8 mouse cellular contexts compared by ENCODE assay signal in genomic region chr4:151988014-151988341, GRCm38 (mm10). TPM values are rescaled to one million over a fixed set of nuclear protein-coding genes. Genes with fewer than 3 reads are reported as not detected.
DNase-seq lines count a peak whose midpoint lies in the region; ATAC-seq and TF ChIP-seq lines count a peak whose summit lies in the region.

No protein-coding gene starts in this region.

- no peak for DNase-seq in spleen, adult 2 months (ENCODE audit: low read depth in 1 of 2, low spot score in 2 of 2)
- DNase-seq in spleen, postnatal 4 days (ENCODE audit: low spot score in 2 of 2) = no peak
- DNase-seq in limb, embryonic 14.5 days (ENCODE audit: low spot score) = no peak
- DNase-seq in testis, postnatal 10 days (ENCODE audit: low spot score) = peak; percentile 42
- DNase-seq in layer of hippocampus, postnatal 10 days (ENCODE audit: low spot score in 2 of 2) = no peak
- DNase-seq in thymus, postnatal 4 days = no peak

- peak overlapping the region; percentile 90 for H3K9ac ChIP-seq in limb, embryonic 14.5 days (ENCODE audit: low read depth, low read length, severe bottlenecking)

- H3K27ac ChIP-seq in spleen, adult 2 months (ENCODE audit: insufficient read depth, low read length) = 0 out of 2 replicates have a peak overlapping the region, but pooled peaks have one; percentile 72
- peak overlapping the region; percentile 90 for H3K27ac ChIP-seq in limb, embryonic 14.5 days (replicated peaks; ENCODE audit: low read depth, low read length)

- peaks cover 10% of the 10 kb centered on the region for H3K27me3 ChIP-seq in erythroblast, embryonic 14.5 days (ENCODE audit: control insufficient read depth)
- H3K27me3 ChIP-seq in spleen, adult 2 months (ENCODE audit: control insufficient read depth, insufficient read depth, low read length) = no peaks in the 10 kb centered on the region
- H3K27me3 ChIP-seq in limb, embryonic 14.5 days (ENCODE audit: control insufficient read depth, insufficient read depth, low read length) = no peaks in the 10 kb centered on the region

- H3K4me2 ChIP-seq in limb, embryonic 14.5 days (replicated peaks; ENCODE audit: low read depth, low read length, severe bottlenecking) = peak overlapping the region; percentile 84

- TF ChIP-seq POLR2A in spleen, adult 2 months (IDR thresholded peaks at IDR 0.05; ENCODE audit: low read depth, low read length) = no peak
- TF ChIP-seq POLR2A in limb, embryonic 14.5 days (IDR thresholded peaks at IDR 0.05; ENCODE audit: borderline replicate concordance, extremely low read depth, insufficient read depth, insufficient read length) = no peak

- H3K36me3 ChIP-seq in erythroblast, embryonic 14.5 days (ENCODE audit: control insufficient read depth) = peaks cover 55% of the 10 kb centered on the region
- H3K36me3 ChIP-seq in spleen, adult 2 months (ENCODE audit: control insufficient read depth, insufficient read depth, low read length) = peaks cover 12% of the 10 kb centered on the region
- H3K36me3 ChIP-seq in limb, embryonic 14.5 days (ENCODE audit: control insufficient read depth, insufficient read depth, low read length) = peaks cover 51% of the 10 kb centered on the region

- no peaks in the 10 kb centered on the region for H3K9me3 ChIP-seq in erythroblast, embryonic 14.5 days (ENCODE audit: control insufficient read depth, low read length)
- no peaks in the 10 kb centered on the region for H3K9me3 ChIP-seq in limb, embryonic 14.5 days (ENCODE audit: control insufficient read depth, low read length)

- ATAC-seq in erythroblast, adult 5-6 weeks (replicated peaks; ENCODE audit: low FRiP score, poor library complexity, severe bottlenecking) = no peak
- no peak for ATAC-seq in limb, embryonic 14.5 days (ENCODE audit: low FRiP score, low read depth)

- no peak for TF ChIP-seq CTCF in spleen, adult 2 months (IDR thresholded peaks at IDR 0.05; ENCODE audit: extremely low read depth, insufficient read depth, insufficient read length, insufficient replicate concordance)

- H3K4me1 ChIP-seq in erythroblast, embryonic 14.5 days (ENCODE audit: control insufficient read depth) = peaks cover 44% of the 10 kb centered on the region
- peaks cover 8% of the 10 kb centered on the region; the same call in 1 of the 2 replicates for H3K4me1 ChIP-seq in spleen, adult 2 months (ENCODE audit: control insufficient read depth, insufficient read depth, insufficient read length)
- H3K4me1 ChIP-seq in limb, embryonic 14.5 days (ENCODE audit: control insufficient read depth, insufficient read depth, low read length) = peaks cover 7% of the 10 kb centered on the region; the same call in 1 of the 2 replicates

- H3K4me3 ChIP-seq in erythroblast, embryonic 14.5 days (replicated peaks) = peak overlapping the region; percentile 88
- H3K4me3 ChIP-seq in spleen, adult 2 months (ENCODE audit: extremely low read depth, insufficient read depth, insufficient read length) = peak overlapping the region; percentile 97; the same call in 1 of the 2 replicates
- peak overlapping the region; percentile 92 for H3K4me3 ChIP-seq in limb, embryonic 14.5 days (replicated peaks; ENCODE audit: low read length)

- WGBS in spleen, adult 2 months = 22% methylated on average over 10 of the region's 10 CpGs
- 23% methylated on average over 10 of the region's 10 CpGs for WGBS in limb, embryonic 14.5 days

RNA-seq across cellular contexts. Expression of gene Thap3, which starts 0.8 kb away (rescaled TPM):
- polyA plus RNA-seq in erythroblast, embryonic 14.5 days (2012) = 1.8 and 2.4 TPM in 2 replicates
- 0.58 and 2.1 TPM in 2 replicates for total RNA-seq in erythroblast, adult 5-6 weeks (2015; ENCODE audit: low replicate concordance)
- 0.84 TPM in 1 of 2 replicates, not detected in the other for total RNA-seq in erythroblast, adult 5-6 weeks (2017; ENCODE audit: low replicate concordance)
- 46.2 and 53.0 TPM in 2 replicates for polyA plus RNA-seq in spleen, adult 2 months (2012; rRNA removed)
- polyA plus RNA-seq in limb, embryonic 14.5 days (2012; rRNA removed) = 60.6 and 61.6 TPM in 2 replicates
- polyA plus RNA-seq in limb, embryonic 14.5 days (2014; fragmentation: Nextera tagmentation; extraction: Ambion mirVana) = 36.1 and 37.5 TPM in 2 replicates
- 10 to 100 TPM; 22.8 to 34.2 TPM for total RNA-seq in layer of hippocampus, postnatal 10 days (2021)

RNA-seq across cellular contexts. Expression of gene Phf13, which starts 8.1 kb away (rescaled TPM):
- polyA plus RNA-seq in erythroblast, embryonic 14.5 days (2012) = 0.99 and 1.0 TPM in 2 replicates
- 0.42 and 1.9 TPM in 2 replicates for total RNA-seq in erythroblast, adult 5-6 weeks (2015; ENCODE audit: low replicate concordance)
- 0.85 and 0.98 TPM in 2 replicates for total RNA-seq in erythroblast, adult 5-6 weeks (2017; ENCODE audit: low replicate concordance)
- 3.8 and 4.2 TPM in 2 replicates for polyA plus RNA-seq in spleen, adult 2 months (2012; rRNA removed)
- 35.1 and 40.5 TPM in 2 replicates for polyA plus RNA-seq in limb, embryonic 14.5 days (2012; rRNA removed)
- polyA plus RNA-seq in limb, embryonic 14.5 days (2014; fragmentation: Nextera tagmentation; extraction: Ambion mirVana) = 33.7 and 37.1 TPM in 2 replicates
- 10 to 100 TPM; 15.2 to 16.6 TPM for total RNA-seq in layer of hippocampus, postnatal 10 days (2021)

RNA-seq across cellular contexts. Expression of gene Klhl21, which starts 20.6 kb away (rescaled TPM):
- polyA plus RNA-seq in erythroblast, embryonic 14.5 days (2012) = 0.97 and 1.1 TPM in 2 replicates
- 0.77 and 2.3 TPM in 2 replicates for total RNA-seq in erythroblast, adult 5-6 weeks (2015; ENCODE audit: low replicate concordance)
- total RNA-seq in erythroblast, adult 5-6 weeks (2017; ENCODE audit: low replicate concordance) = 2.7 and 4.2 TPM in 2 replicates
- 20.1 and 28.4 TPM in 2 replicates for polyA plus RNA-seq in spleen, adult 2 months (2012; rRNA removed)
- 18.8 and 25.7 TPM in 2 replicates for polyA plus RNA-seq in limb, embryonic 14.5 days (2012; rRNA removed)
- 11.0 and 11.1 TPM in 2 replicates for polyA plus RNA-seq in limb, embryonic 14.5 days (2014; fragmentation: Nextera tagmentation; extraction: Ambion mirVana)
- total RNA-seq in layer of hippocampus, postnatal 10 days (2021) = 10 to 100 TPM; 14.6 to 15.1 TPM

RNA-seq across cellular contexts. Expression of gene Zbtb48, which starts 39.5 kb away (rescaled TPM):
- polyA plus RNA-seq in erythroblast, embryonic 14.5 days (2012) = 0.82 and 0.86 TPM in 2 replicates
- total RNA-seq in erythroblast, adult 5-6 weeks (2015; ENCODE audit: low replicate concordance) = 2.7 and 2.9 TPM in 2 replicates
- 2.9 and 4.2 TPM in 2 replicates for total RNA-seq in erythroblast, adult 5-6 weeks (2017; ENCODE audit: low replicate concordance)
- polyA plus RNA-seq in spleen, adult 2 months (2012; rRNA removed) = 18.9 and 21.3 TPM in 2 replicates
- 31.2 and 41.5 TPM in 2 replicates for polyA plus RNA-seq in limb, embryonic 14.5 days (2012; rRNA removed)
- 25.4 and 27.4 TPM in 2 replicates for polyA plus RNA-seq in limb, embryonic 14.5 days (2014; fragmentation: Nextera tagmentation; extraction: Ambion mirVana)
- 10 to 100 TPM; 11.9 to 14.8 TPM for total RNA-seq in layer of hippocampus, postnatal 10 days (2021)

RNA-seq across cellular contexts. Expression of gene Tas1r1, which starts 50.4 kb away (rescaled TPM):
- polyA plus RNA-seq in erythroblast, embryonic 14.5 days (2012) = not detected in 2 replicates
- total RNA-seq in erythroblast, adult 5-6 weeks (2015; ENCODE audit: low replicate concordance) = 1.9 TPM in 1 of 2 replicates, not detected in the other
- total RNA-seq in erythroblast, adult 5-6 weeks (2017; ENCODE audit: low replicate concordance) = not detected in 2 replicates
- 0.14 and 0.15 TPM in 2 replicates for polyA plus RNA-seq in spleen, adult 2 months (2012; rRNA removed)
- 1.0 and 1.7 TPM in 2 replicates for polyA plus RNA-seq in limb, embryonic 14.5 days (2012; rRNA removed)
- 0.93 and 1.3 TPM in 2 replicates for polyA plus RNA-seq in limb, embryonic 14.5 days (2014; fragmentation: Nextera tagmentation; extraction: Ambion mirVana)
- total RNA-seq in layer of hippocampus, postnatal 10 days (2021) = under 1 TPM; 0.37 to 0.45 TPM

Comparison
In these comparisons a context has a peak if more than half of its experiments do, and no peak if none do; other contexts are left out.
1. RNA of gene Thap3, which starts 0.8 kb away (polyA plus RNA-seq): 36.1 to 61.6 TPM in limb, embryonic 14.5 days and 46.2 to 53.0 TPM in spleen, adult 2 months; 1.8 to 2.4 TPM in erythroblast, embryonic 14.5 days; every median in the first group is over 10 times any median in the second.
2. Peak in every context shown above with its lines, with median percentiles within 50 percentile points of each other: H3K4me3 ChIP-seq.